Mouse (Mus musculus): ENCODE results near the gene Prpf38a. TPM values are rescaled to one million over a fixed set of nuclear protein-coding genes. Genes with fewer than 3 reads are reported as not detected.

Prpf38a gene
- polyA plus RNA-seq, 1 experiment, result 2.9 TPM

DNA sequence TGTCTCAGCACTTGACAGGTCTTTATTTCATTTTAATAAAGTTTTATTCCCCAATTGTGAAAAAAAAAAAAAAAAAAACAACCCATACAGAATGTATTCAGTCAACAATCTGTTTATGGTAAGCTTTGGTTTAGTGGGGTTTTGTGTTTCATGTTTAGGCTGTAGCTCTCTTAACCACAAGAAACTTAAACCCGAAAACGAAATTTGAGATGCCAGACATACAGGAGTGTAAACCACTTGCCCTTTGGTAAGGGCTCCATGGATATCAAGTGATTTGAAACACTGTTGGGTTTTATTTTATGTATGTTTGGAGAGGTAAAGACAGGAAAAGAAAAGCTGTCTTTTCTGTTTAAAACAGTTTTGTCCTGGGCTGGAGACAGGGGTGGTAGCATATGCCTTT, 39.4 kb downstream of the Prpf38a start:
- TF ChIP-seq GATA1 (IDR thresholded peaks at IDR 0.05; ENCODE audit: low read length), result no peak

Other genes with a start within 250 kb of the Prpf38a start
- not detected in 2 replicates for gene Shisal2a, start 196.0 kb downstream of the Prpf38a start, polyA plus RNA-seq (2012)
- gene Gpx7, start 172.4 kb downstream of the Prpf38a start, polyA plus RNA-seq (2012), result not detected in 2 replicates
- gene Tut4, start 119.9 kb downstream of the Prpf38a start, polyA plus RNA-seq (2012), result 33.4 and 35.9 TPM in 2 replicates
- gene Orc1, start 87 bp upstream of the Prpf38a start, polyA plus RNA-seq (2012), result 14.8 and 19.8 TPM in 2 replicates
- gene Cc2d1b, start 40.6 kb upstream of the Prpf38a start, polyA plus RNA-seq (2012), result 86.1 and 94.6 TPM in 2 replicates
- gene 3110021N24Rik, start 140.3 kb upstream of the Prpf38a start, polyA plus RNA-seq (2012), result not detected in 2 replicates
- not detected in 2 replicates for gene Zfyve9, start 201.5 kb upstream of the Prpf38a start, polyA plus RNA-seq (2012)

Measured in G1E-ER4 (cell line).